Mouse (Mus musculus) cerebellum, postnatal 4 days (tissue): ENCODE measurements around the gene Gnat1.
A peak's percentile ranks its signal among the peaks of the same experiment; 100 is the strongest.

Source experiments
- DNase-seq, 2 experiments: peaks; one replicate each; pipeline ENCODE4 v3.0.0; 2022; ENCODE audit warnings: low spot score in 2 of 2, mixed read lengths in 1 of 2

Gene Gnat1

GRCm38 (mm10) chr9:107679501-107679900 lies at the start of gene Gnat1:
TSS of gene Gnat1 (minus strand) at chr9:107679712.
- DNase-seq, result no peak

DNA sequence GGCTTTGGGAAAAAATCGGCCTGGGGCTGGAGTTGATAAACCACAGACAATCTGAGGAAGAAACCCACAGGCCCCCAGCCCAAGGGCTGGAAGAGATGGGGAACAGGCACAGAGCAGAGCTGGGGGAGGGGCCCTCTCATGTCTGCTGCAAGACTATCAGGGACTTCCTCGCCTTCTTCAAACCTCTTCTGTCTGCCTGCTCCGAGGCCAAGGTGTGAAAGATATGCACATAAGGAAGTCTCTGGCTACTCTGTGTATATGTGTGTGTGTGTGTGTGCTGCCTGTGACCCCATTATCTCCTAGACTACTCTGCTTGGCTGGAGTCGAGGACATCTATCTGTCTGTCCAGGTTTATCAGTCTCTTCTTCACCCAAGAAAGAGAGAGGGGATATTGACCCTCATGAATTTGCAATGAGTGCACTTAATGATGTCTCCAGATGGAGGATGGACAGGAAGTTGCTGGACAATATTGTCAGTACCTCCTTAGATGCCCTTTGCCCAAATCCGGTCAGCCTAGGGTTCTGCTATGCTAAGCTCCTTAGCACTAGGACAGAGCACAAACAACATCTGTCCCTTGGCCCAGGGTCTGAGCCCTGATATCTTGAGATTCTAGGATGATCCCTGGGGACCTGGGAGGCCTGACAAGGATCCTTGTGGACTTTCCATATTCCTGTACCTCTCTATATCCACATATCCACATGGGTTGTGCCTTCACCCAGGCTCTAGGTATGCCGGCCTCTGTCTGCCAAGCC lies 49.6 kb upstream of the Gnat1 start:
- DNase-seq, result no peak

DNA sequence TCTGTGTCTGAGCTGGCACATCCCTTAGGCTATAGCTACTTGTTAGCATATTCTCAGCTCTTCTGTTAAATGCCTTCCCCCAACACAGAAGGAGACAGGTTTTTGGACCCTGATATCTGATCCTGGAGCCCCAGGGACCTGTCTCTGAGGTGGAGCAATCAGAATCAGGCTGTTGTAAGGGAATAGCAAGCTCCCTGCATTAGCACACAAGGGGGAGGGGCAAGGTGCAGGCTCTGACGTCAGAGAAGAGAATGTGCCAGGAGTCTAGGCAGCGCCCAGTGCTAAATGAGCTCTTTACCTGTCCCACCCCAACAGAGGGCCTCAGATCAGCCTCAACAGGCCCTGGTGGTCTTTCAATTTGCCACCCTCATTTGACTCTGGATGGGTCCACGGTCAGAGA lies 47.5 kb upstream of the Gnat1 start:
- no peak for DNase-seq

DNA sequence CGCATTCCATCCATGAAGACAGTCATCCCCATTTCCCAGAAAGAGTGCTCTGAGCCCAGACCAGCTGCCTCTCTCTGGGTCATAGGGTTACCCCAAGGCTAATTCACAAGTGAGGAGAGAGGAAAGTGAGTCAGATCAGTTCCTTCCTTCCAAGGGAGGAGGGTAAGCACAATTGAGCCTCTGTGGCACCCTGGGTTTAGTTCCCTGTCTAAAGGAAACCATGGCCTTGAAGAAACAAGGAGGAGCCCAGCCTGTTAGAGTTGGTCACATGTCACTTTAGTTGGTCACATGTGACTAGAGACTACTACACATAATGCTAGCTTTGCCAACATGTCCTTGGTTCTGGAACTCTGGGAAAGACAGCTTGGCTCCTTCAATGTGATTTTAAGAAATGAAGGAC lies 45.3 kb upstream of the Gnat1 start:
- DNase-seq, result no peak

DNA sequence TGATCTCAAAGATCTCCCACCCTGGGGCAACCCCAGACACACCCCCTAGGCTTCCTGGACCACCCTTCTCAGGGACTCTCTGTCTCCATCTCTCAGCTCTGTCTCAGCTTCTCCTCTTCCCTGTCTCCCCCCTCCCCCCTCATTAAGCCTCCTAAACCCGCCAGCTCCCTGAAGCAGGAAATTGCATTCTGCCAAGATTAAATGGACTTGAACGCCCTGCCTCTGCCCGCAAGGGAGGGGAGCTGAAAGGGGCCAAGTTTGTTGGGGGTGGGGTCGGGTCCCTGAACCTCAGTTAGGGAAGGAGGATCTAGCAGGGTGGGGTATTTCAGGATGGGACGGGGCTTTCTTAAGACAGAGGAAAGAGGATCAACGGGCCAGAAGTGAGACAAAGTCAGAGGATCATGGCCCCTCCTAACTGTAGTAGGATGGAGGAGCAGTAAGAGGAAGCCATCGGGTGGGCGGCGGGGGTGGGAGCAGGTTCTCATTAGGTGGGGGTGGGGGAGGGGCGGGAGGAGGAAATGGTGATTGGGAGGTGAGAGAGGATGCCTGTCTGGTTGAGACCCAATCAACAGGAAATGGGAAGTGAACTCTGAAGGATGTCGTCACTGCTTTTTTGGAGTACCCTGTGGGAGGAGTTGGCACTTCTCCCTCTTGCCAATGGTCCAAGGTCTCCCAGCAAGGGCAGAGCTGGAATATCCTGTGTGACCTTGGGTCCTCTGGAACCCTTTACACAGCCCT lies 44.5 kb upstream of the Gnat1 start:
- no peak for DNase-seq

- DNase-seq, result no peak
Measured at GRCm38 (mm10) chr9:107723292-107723691, 43.8 kb upstream of the Gnat1 start.

DNA sequence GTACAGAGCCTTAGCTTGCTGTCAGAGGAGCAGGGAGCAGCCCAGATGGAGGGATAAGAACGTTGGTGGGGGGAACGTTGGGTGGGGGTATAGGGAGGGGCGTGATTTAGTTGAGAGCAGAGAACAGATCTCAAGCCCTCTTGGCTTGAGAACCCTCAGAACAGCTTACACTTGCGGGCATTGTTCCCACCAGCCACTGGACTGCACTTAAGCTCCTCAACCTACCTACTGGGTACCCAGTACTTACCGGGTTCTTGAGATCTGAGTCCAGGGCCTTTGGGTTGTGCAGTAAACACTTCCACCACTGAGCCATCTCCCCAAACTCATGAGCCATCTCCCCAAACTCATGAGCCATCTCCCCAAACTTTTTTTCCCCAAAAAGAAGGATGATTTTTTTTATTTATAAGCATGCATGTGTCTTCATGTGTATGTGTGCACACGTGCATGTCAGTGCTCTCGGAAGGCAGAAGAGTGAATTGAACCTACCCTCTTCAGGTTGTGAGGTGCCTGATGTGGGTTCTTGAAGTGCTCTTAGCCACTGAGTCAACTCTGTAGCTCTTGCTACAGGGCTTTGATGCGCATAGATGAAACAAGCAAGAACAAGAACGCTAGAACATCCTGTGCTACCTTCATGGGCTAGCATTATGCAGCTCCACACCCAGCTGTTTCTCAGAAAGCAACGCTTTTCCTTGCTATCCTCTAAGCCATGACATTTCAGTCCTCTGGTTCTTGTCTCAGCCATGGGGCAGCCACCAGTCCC lies 39.4 kb upstream of the Gnat1 start:
- DNase-seq, result no peak

DNA sequence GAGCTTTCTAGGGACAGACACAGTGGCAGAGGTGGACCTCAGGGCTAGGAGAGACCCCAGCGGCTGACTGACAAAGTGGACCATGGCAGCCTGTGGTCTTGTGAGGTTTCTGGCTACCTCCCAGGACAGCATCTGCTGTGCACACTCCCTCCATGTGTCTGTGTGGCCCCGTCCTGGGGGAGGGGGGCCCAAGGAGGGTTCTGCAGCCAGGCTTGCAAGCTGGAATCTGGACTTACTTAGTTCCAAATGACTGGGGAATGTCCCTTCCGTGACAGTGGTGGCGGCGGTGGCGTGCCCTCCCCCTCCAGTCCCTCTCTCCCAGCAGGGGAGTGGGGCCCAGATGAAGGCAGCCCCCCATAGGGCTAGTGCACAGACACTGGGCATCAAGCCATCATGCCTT lies 37.4 kb upstream of the Gnat1 start:
- no peak for DNase-seq

DNA sequence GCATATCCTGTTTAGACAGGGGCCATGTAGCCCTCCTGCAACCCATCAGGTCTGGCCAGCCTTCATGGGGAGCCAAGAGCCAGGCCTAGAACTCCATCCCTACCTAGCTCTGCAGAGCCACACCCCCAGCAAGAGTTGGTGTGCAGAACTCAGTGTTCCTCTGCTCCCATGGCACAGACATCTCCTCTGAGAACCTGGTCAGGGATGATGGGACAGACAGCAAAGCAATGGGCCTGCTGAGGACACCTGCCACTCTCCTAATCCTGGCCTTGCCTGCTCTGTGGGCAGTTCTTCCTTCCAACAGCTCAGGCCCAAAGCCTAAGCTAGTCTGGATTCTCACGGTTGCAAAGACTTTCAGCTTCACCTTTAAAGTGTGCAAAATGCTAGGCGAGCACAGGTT lies 36.1 kb upstream of the Gnat1 start:
- DNase-seq, result no peak

DNA sequence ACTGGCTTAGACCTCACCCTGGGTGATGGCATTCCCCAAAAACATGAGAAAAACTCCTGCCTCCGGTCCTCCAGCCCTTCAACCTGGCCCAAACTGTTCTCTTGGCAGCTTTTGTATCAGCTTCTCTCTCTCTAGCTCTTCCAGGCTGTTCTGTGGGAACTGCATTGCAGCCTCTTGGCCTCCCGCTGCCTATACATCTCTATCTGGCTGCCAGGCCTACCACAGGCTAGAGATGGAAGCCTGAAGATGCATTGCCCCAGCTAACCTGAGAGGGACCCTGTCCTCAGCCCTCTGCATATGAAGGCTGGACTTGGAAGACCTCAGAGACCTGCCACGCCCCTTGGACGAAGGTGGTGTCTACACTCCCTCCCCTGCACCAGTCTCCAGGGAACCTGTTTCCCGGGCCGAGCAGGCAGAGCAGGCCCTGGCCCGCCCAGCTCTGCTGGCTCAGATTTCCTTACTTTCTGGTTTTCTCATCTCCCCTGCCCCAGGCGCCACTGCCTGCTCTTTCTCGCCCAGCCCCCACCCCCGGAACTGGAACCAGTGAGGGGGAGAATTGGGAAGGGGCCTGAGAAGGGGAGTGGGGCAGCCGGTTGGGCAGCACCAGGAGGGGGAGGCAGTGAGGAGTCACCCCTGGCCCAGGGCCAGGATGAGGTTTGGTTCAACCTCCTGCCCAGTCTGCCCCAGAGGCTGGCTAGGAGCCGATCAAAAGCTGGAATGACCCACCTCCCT lies 34.9 kb upstream of the Gnat1 start:
- peak in 1 of 2 experiments; percentile 66 for DNase-seq

DNA sequence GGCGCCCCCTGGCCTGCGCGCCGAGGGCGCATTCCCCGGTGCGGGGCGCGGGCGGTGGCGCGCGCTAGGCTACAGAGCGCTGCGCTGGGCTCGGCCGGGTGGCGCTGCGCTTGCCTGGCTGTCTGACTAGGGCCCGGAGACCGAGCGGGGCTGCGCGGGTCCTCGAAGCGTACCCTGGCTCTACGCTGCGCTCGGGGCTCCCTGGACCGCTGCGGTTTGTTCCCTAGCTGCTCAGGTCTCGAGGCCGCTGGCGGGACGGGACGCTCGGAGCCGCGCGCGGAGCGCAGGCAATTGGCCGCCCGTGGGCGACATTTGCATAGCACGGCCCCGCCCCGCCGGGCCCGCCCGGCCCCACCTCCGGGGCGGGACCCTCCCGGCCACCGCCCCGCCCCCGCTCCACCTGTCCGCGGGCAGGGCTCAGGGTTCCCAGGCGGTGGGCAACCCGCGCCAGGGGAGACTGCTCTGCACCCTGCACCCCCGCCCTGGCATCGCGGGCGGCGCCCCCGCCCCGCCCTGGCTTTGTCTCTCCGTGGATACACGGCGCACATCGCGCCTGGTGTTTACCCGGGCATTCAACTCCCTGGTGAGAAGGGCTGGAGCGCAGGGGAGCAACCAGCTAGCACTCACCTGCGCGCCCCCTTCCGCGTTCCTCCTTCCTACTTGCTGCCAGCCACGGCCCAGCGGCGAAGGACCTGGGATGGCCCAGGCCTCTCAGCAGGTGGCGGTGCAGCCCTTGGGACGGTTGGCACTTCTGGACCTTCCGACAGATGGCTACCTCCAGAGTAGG lies 30.4 kb upstream of the Gnat1 start, which contains the start of gene Sema3f:
TSS of gene Sema3f (minus strand) at position 779 of the 787 bp plus-strand sequence.
- DNase-seq, result peak in 1 of 2 experiments; percentile 57

- no peak for DNase-seq
Measured at GRCm38 (mm10) chr9:107709096-107709696, 29.7 kb upstream of the Gnat1 start.

- DNase-seq, result no peak
Measured at GRCm38 (mm10) chr9:107708439-107709095, 29.1 kb upstream of the Gnat1 start.

DNA sequence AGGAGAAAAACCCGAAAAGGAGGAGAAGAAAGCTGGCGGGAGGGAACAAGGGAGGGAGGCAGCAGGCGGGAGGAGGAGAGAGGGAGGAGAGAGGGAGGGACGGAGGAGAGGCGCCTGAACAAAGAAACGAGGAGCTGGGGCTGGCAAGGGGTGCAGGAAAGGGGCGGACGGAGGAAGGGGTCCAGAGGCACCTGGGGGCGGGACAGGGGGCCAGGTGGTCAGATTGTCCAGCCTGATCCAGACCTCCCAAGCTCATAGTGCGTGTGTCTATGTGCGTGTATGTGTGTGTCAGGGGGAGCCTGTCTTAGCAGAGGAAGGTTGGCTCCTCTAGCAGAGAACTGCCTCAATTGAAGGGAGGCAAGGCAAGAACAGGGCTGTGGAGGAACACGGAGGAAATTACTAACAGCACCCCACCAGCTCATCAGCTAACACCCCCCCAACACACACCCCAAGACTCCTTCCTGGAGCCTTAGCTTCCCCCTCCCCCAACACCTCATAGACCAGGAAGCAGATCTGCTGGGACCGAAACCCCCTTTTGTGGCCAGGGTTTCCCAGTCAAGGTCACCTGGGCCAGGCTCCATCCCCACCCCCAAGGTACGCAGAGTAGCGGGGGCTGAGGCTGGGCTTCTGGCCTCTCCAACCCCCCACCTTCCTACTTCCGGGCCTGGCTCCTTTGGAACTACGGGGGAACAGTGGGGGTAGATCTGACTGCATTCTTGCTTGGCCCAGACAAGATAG lies 28.4 kb upstream of the Gnat1 start:
- no peak for DNase-seq

GRCm38 (mm10) chr9:107706781-107707211 lies 27.3 kb upstream of the Gnat1 start:
- DNase-seq, result no peak

- DNase-seq, result no peak
Measured at GRCm38 (mm10) chr9:107703337-107704122, 24.0 kb upstream of the Gnat1 start.

GRCm38 (mm10) chr9:107702606-107703185 lies 23.2 kb upstream of the Gnat1 start:
- DNase-seq, result no peak

DNA sequence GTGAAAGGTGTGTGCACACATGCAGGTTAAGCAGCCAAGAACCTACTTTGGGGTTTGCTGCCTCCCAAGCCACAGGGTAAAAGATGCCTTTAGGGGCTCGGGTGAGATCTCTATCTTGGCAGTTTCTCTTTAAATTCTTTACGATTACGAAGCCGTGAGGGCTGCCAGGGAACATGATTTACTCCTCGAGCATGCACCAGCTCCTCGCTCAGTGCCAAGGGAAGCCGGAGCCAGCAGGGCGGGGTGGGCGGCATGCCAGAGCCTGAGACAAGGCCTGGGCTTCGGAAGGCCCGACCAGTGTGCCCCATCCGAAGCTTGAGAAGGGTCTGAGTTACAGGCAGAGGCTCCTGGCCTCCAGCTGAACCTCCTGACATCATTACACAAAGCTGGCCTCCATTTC lies 22.1 kb upstream of the Gnat1 start:
- peak; percentile 79 to 89 for DNase-seq
